Mouse (Mus musculus) lung, postnatal 0 days (tissue): ENCODE measurements around the gene Rad51b. TPM values are rescaled to one million over a fixed set of nuclear protein-coding genes. Genes with fewer than 3 reads are reported as not detected.
A peak's percentile ranks its signal among the peaks of the same experiment; 100 is the strongest.

ENCODE experiments used
- ATAC-seq: fragments of 200-750 bp; cut with Nextera tagmentation; 2 replicates; pipeline ENCODE4 v1.8.0; 2017; ENCODE audit warnings: moderate library complexity
- DNase-seq: peaks from one replicate; pipeline ENCODE4 v3.0.0-alpha.2; 2016; ENCODE audit warnings: low spot score
- H3K27ac ChIP-seq: fragments of 300-500 bp; sonication (generic); 2 replicates; pipeline ENCODE4 v1.5.1; 2014; ENCODE audit warnings: antibody characterized with exemption, mild to moderate bottlenecking, low read length, mixed read lengths
- H3K27me3 ChIP-seq: fragments of 300-500 bp; sonication (generic); replicated peaks from 2 replicates; pipeline ENCODE4 v1.6.1; 2014; ENCODE audit warnings: low read length, mixed read lengths; ENCODE audit not compliant: insufficient read depth
- H3K36me3 ChIP-seq: fragments of 300-500 bp; sonication (generic); 2 replicates; pipeline ENCODE4 v1.6.1; 2014; ENCODE audit warnings: low read length, mixed read lengths; ENCODE audit not compliant: insufficient read depth
- H3K4me1 ChIP-seq: fragments of 300-500 bp; sonication (generic); 2 replicates; pipeline ENCODE4 v1.6.1; 2014; ENCODE audit warnings: antibody characterized with exemption, low read depth, low read length, mixed read lengths; ENCODE audit not compliant: insufficient read depth
- H3K4me2 ChIP-seq: fragments of 300-500 bp; sonication (generic); replicated peaks from 2 replicates; pipeline ENCODE4 v1.6.1; 2014; ENCODE audit warnings: low read depth, mild to moderate bottlenecking, low read length, moderate library complexity, mixed read lengths
- H3K4me3 ChIP-seq: fragments of 300-500 bp; sonication (generic); 2 replicates; pipeline ENCODE4 v1.5.1; 2014; ENCODE audit warnings: low read depth, low read length
- H3K9ac ChIP-seq: fragments of 300-500 bp; sonication (generic); replicated peaks from 2 replicates; pipeline ENCODE4 v1.6.1; 2014; ENCODE audit warnings: low read depth, mild to moderate bottlenecking
- H3K9me3 ChIP-seq: fragments of 300-500 bp; sonication (generic); 2 replicates; pipeline ENCODE4 v1.6.1; 2016; ENCODE audit warnings: low read length, mixed read lengths
- CTCF ChIP-seq: IDR thresholded peaks from 2 replicates; pipeline ENCODE4 v1.5.1; 2016; ENCODE audit warnings: antibody characterized with exemption, mild to moderate bottlenecking
- EP300 ChIP-seq: IDR thresholded peaks from 2 replicates; pipeline ENCODE4 v1.6.1; 2016; ENCODE audit warnings: antibody characterized with exemption, mild to moderate bottlenecking, control low read depth
- WGBS: fragments of 180-500 bp; shearing (Covaris S2); extraction: QIAGEN DNeasy Blood & Tissue Kit; methylation state at CpG from one replicate; pipeline ENCODE4 v1.1.7; 2014; 5-methylcytosine and 5-hydroxymethylcytosine counted together
- polyA plus RNA-seq: library from polyadenylated mRNA; unstranded; fragments of >200 nt; fragmentation: Nextera tagmentation; extraction: Ambion mirVana; gene quantifications from 2 replicates; pipeline ENCODE4 v1.2.1, GENCODE M21; 2015

Rad51b gene
- polyA plus RNA-seq, 1 experiment from 2014 or later, result 1.3 TPM

GRCm38 (mm10) chr12:79751781-79752180 is 454.7 kb downstream of the Rad51b start:
- H3K4me3 ChIP-seq, result no peak overlapping the region
- H3K27ac ChIP-seq, result no peak overlapping the region; the same call in 1 of the 2 replicates
- peaks cover 23% of the 10 kb centered on the region for H3K4me1 ChIP-seq
- ATAC-seq (0 out of 2 replicates have a peak, but pooled peaks have one; percentile 24), DNase-seq (peak; percentile 36)
- no peaks in the 10 kb centered on the region for H3K27me3 ChIP-seq
- no peak overlapping the region for H3K9ac ChIP-seq
- H3K4me2 ChIP-seq, result no peak overlapping the region
- WGBS, result 35% methylated on average over 8 of the region's 8 CpGs
- no peaks in the 10 kb centered on the region for H3K36me3 ChIP-seq
- H3K9me3 ChIP-seq, result no peaks in the 10 kb centered on the region
- TF ChIP-seq EP300, result peak; percentile 18; the same call in 1 of the 2 replicates
- no peak for TF ChIP-seq CTCF

- Histone ChIP-seq H3K4me3 (no peak overlapping the region), H3K4me1 (peaks cover 23% of the 10 kb centered on the region), H3K9me3 (no peaks in the 10 kb centered on the region), H3K27ac (no peak overlapping the region), H3K27me3 (no peaks in the 10 kb centered on the region), H3K36me3 (no peaks in the 10 kb centered on the region), H3K9ac (no peak overlapping the region), H3K4me2 (no peak overlapping the region)
- ATAC-seq, result no peak
- TF ChIP-seq CTCF, result no peak
- TF ChIP-seq EP300, result no peak
- WGBS, result 45% methylated on average over 5 of the region's 5 CpGs
- DNase-seq, result no peak
Observed at GRCm38 (mm10) chr12:79752189-79752588, 455.1 kb downstream of the Rad51b start.

DNA sequence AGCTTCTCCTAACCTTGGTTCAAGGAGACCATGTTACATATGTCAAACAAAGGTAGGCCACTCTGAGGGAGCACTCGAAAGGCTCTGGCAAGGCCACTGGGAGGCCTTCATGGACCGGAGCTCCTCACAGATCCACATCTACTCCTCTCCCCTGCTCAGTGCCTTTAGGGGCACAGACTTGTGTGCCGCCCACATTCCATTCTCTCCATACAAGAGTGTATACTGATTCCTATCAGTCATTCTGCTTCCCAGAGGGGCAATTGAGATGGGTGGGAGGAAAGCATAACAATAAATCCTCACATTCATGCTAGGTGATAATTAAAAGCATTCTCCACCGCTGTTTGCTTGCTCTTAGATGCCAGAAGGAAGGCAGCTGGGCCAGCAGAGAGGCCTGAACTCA is 458.5 kb downstream of the Rad51b start:
- WGBS, result 69% methylated on average over 4 of the region's 4 CpGs
- Histone ChIP-seq H3K27me3 (no peaks in the 10 kb centered on the region), H3K4me2 (no peak overlapping the region), H3K9ac (no peak overlapping the region), H3K27ac (no peak overlapping the region), H3K4me3 (no peak overlapping the region), H3K36me3 (no peaks in the 10 kb centered on the region), H3K4me1 (peaks cover 22% of the 10 kb centered on the region; the same call in 1 of the 2 replicates), H3K9me3 (no peaks in the 10 kb centered on the region)
- no peak for DNase-seq
- TF ChIP-seq CTCF, result no peak
- TF ChIP-seq EP300, result no peak
- no peak for ATAC-seq

DNA sequence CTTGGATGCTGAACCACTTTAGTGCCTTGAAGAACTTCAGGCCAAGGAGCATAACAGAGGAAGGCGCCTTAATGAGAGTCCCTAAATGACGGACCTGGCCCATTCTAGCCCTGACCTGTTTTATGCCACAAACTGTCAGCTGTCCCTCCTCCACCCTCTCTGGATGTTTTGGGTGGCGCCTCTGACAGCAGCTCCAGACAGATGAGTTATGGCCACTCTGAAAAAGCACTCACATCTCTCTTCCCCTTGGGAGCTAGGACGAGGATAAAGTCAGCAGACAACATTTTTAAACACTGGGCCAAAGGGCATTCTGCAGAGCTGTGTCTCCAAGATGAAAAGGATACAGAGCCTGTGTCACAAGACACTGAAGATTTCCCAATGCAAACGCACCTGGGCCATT is 459.3 kb downstream of the Rad51b start:
- no peak for TF ChIP-seq CTCF
- TF ChIP-seq EP300, result no peak
- DNase-seq, result no peak
- no peak for ATAC-seq
- peaks cover 16% of the 10 kb centered on the region; the same call in 1 of the 2 replicates for H3K4me1 ChIP-seq
- H3K36me3 ChIP-seq, result no peaks in the 10 kb centered on the region
- H3K9me3 ChIP-seq, result no peaks in the 10 kb centered on the region
- WGBS, result 62% methylated on average over 5 of the region's 5 CpGs
- no peaks in the 10 kb centered on the region for H3K27me3 ChIP-seq
- no peak overlapping the region for H3K9ac ChIP-seq
- no peak overlapping the region for H3K4me3 ChIP-seq
- H3K4me2 ChIP-seq, result no peak overlapping the region
- no peak overlapping the region for H3K27ac ChIP-seq

DNA sequence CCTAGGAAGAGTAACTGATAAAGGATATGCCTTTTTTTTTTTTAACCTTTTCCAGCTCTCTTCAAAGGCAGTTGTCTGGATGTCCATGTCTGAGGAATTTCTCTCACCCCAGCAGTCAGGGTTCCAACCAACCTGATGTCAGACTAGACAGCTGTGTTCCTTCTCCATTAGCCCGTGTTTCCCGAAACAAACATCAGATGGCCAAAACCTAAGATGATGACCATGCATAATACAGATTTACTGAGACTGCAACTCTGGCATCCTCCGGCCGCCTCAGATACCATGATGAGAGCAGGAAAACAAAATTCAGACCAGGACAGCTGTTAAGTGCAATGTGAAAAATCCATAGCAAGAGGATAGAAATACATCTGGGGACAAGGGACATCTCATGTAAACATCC is 460.7 kb downstream of the Rad51b start:
- peaks cover 12% of the 10 kb centered on the region; the same call in 1 of the 2 replicates for H3K4me1 ChIP-seq
- ATAC-seq (no peak), DNase-seq (peak; percentile 48)
- 49% methylated on average over 4 of the region's 4 CpGs for WGBS
- H3K9ac ChIP-seq, result no peak overlapping the region
- H3K27ac ChIP-seq, result no peak overlapping the region
- no peaks in the 10 kb centered on the region for H3K9me3 ChIP-seq
- H3K4me2 ChIP-seq, result no peak overlapping the region
- H3K4me3 ChIP-seq, result no peak overlapping the region
- no peaks in the 10 kb centered on the region for H3K27me3 ChIP-seq
- TF ChIP-seq CTCF (no peak), EP300 (no peak)
- no peaks in the 10 kb centered on the region for H3K36me3 ChIP-seq

DNA sequence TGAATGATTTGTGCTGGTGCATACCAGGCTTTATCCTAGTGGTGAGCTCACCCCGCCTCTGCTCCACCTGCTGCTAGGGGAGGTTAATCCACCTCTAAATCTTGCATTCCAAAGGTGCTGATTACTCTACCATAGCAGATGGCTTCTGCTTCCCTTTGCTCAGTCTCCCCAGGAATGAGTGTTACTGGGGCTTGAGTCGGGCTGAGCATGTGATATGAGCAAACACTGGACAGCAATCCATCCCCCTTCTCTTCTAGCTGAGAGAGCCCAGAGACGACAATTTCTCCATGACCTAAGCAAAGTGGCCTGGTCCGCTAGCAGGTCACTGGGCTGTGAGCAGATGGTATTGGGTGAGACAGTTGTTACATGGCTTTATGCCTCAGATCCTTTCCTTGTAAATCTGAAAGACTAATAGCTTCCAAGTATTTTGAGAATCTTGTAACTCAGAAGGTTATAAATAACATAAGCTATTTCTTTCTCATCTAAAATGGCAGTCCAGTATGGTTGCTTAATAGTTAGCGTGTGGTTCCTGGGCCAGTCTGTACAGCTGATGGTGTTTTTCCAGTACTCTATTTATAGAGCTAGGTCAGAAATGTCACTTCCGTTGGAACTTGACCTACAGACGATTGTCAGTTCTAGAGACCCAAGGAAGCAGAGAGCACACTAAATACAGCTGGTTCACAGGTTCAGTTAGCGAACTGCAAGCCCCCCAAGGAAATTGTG is 462.3 kb downstream of the Rad51b start:
- Histone ChIP-seq H3K36me3 (no peaks in the 10 kb centered on the region), H3K4me3 (no peak overlapping the region), H3K27me3 (no peaks in the 10 kb centered on the region), H3K4me2 (no peak overlapping the region), H3K9me3 (no peaks in the 10 kb centered on the region), H3K27ac (peak overlapping the region; percentile 2), H3K9ac (no peak overlapping the region), H3K4me1 (peaks cover 12% of the 10 kb centered on the region; the same call in 1 of the 2 replicates)
- DNase-seq (peak; percentile 83), ATAC-seq (peak; percentile 74)
- TF ChIP-seq EP300 (peak; percentile 60; the same call in 1 of the 2 replicates), CTCF (peak; percentile 35)
- 45% methylated on average over 8 of the region's 8 CpGs for WGBS
